Mouse (Mus musculus): Measurements from ENCODE around the gene Dtx1. TPM values are rescaled to one million over a fixed set of nuclear protein-coding genes. Genes with fewer than 3 reads are reported as not detected.
A peak's percentile ranks its signal among the peaks of the same experiment; 100 is the strongest.

Gene Dtx1
- polyA plus RNA-seq, 1 experiment from 2014 or later: 27.0 TPM

DNA sequence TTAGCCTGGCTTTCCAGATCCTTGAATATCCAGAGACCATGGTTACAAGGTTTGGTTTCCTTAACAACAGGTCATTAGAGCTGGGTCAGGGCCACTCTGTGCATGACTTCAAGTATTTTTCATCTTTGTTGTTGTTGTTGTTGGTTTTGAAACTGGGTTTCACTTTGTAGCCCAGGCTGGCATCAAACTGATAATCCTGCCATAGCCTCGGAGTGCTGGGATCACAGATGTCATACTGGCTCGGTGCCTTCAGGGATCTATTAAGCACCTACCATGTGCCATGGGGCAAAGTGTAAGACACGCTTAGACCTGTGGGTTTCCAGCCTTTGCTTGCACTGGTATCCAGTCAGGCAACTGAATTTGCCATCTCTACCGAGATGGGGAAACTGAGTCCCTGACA is 9.3 kb downstream of the Dtx1 start:
- H3K27me3 ChIP-seq (replicated peaks): peaks cover 22% of the 10 kb centered on the region
- no peak overlapping the region for H3K4me2 ChIP-seq (replicated peaks)
- no peak overlapping the region for H3K27ac ChIP-seq
- H3K4me1 ChIP-seq: peaks cover 47% of the 10 kb centered on the region
- no peaks in the 10 kb centered on the region for H3K9me3 ChIP-seq
- no peak overlapping the region for H3K4me3 ChIP-seq
- no peaks in the 10 kb centered on the region for H3K36me3 ChIP-seq
- no peak overlapping the region for H3K9ac ChIP-seq
- 90% methylated on average over 4 of the region's 4 CpGs for WGBS
- ATAC-seq (ENCODE audit: low FRiP score, low read depth): no peak

DNA sequence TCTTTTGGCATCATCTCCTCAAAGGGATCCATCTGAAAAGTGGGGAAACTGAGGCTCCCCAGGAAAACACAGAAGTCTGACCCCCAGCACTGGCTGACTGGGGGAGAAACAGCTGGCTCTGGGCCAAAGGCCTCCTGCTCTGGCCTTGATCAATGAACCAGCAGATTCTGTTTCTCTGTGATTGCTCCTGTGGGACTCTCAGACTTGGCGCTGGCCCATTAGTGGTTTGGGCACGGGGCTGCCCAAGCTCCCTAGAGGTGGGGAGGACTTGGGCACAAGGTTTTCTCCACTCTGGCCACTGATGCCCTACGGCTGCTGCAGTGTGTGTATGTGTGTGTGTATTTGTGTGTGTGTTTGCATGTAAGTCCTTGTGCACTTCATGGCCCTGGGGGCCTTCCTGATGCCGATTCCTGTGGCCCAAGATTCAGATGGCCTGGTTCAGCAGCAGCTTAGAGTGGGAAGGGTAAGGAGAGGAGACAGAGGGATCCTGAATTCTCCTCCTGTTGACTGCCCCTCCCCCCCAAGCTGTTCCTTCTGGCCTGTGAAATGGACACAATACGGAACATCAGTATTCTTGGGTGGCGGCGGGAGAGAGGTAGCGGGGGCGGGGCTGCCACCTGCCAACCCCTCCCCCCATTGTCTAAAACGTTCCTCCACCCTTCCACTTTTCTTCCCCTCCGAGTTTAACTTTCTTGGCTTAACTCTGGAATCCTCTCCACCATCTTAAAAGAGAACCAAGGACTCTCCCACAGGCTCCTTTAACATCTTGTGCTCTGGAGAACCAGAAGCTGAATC is 10.5 kb downstream of the Dtx1 start:
- ATAC-seq (ENCODE audit: low FRiP score, low read depth): no peak
- no peak overlapping the region for H3K4me2 ChIP-seq (replicated peaks)
- H3K27ac ChIP-seq: no peak overlapping the region
- H3K4me3 ChIP-seq: no peak overlapping the region
- no peak overlapping the region for H3K9ac ChIP-seq
- 60% methylated on average over 11 of the region's 11 CpGs for WGBS
- no peaks in the 10 kb centered on the region for H3K36me3 ChIP-seq
- H3K27me3 ChIP-seq (replicated peaks): peaks cover 31% of the 10 kb centered on the region
- peaks cover 45% of the 10 kb centered on the region for H3K4me1 ChIP-seq
- no peaks in the 10 kb centered on the region for H3K9me3 ChIP-seq

DNA sequence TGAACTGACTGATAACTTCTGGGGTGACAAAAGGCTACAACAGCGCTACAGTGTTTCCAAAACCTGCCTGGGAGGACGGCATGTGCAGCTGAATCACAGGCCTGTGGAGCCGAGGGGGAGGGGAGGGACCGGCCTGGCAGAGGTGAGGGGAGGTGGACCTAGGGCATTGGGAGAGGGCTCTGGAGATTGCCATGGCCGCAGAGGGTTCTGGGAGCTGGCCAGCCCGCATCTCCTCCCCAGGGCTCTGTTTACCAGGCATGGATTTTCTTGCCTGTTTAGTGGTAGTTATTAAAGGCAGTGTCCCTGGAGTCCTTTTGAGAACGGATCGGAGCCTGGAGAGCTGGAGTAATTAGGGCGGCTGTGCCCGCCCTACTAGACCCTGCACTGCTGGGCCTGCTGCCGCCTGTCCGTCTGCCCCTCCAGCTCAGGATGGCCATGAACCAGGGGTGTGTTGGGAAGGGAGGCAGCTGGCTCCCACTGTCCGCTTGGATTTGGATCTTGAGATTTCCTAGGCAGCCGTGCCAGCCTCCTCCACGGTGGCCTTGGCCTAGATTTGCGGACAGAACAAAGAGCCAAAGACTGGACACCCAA is 12.8 kb downstream of the Dtx1 start:
- no peak for ATAC-seq (ENCODE audit: low FRiP score, low read depth)
- H3K9me3 ChIP-seq: no peaks in the 10 kb centered on the region
- H3K4me3 ChIP-seq: no peak overlapping the region
- no peak overlapping the region for H3K27ac ChIP-seq
- peak overlapping the region; percentile 14 for H3K4me2 ChIP-seq (replicated peaks)
- 26% methylated on average over 16 of the region's 16 CpGs for WGBS
- H3K27me3 ChIP-seq (replicated peaks): peaks cover 51% of the 10 kb centered on the region
- peaks cover 8% of the 10 kb centered on the region; the same call in 1 of the 2 replicates for H3K36me3 ChIP-seq
- peaks cover 44% of the 10 kb centered on the region for H3K4me1 ChIP-seq
- no peak overlapping the region for H3K9ac ChIP-seq

DNA sequence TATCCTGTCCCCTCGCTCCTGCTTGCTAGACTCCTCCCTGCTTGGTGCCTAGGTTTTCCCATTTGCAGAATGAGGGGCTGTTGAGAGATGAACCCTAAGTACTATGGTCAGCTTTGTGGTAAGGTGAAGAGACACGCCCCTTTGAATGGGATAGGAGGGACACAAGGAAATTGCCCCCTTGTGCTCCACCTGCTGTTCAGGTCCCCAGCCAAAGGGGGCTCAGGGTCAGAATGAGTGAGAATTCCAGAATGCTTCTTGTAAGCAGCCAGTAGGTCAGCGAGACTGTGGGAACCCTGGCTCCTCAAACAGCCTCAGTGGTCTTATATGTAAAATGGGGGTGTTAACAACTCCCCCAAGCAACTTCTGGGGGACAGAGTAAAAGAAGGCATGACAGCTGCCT is 13.5 kb downstream of the Dtx1 start:
- Histone ChIP-seq H3K36me3 (peaks cover 11% of the 10 kb centered on the region; the same call in 1 of the 2 replicates), H3K4me2 (replicated peaks) (no peak overlapping the region), H3K27ac (no peak overlapping the region), H3K9me3 (no peaks in the 10 kb centered on the region), H3K4me1 (peaks cover 42% of the 10 kb centered on the region), H3K27me3 (replicated peaks) (peaks cover 58% of the 10 kb centered on the region), H3K9ac (no peak overlapping the region), H3K4me3 (no peak overlapping the region)
- ATAC-seq (ENCODE audit: low FRiP score, low read depth): no peak
- WGBS: 24% methylated on average over 3 of the region's 3 CpGs

DNA sequence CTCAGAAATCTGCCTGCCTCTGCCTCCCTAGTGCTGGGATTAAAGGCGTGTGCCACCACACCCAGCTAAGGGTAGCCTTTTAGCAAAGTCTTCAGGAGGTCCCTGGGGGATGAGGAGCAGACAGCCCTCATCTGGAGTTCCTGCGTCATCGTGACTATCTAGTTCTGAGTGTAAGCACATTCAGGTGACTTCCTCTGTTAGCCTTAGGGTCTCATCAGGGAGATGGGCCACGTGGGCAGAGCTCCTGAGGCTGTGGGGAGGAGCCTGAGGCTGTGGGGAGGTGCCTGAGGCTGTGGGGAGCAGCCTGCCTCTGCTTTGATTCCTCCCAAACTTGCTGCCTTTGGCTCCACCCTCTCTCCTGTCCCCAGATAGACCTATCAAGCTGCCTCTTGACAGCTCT is 14.9 kb downstream of the Dtx1 start:
- H3K4me3 ChIP-seq: no peak overlapping the region
- no peaks in the 10 kb centered on the region for H3K9me3 ChIP-seq
- peaks cover 64% of the 10 kb centered on the region for H3K27me3 ChIP-seq (replicated peaks)
- H3K4me2 ChIP-seq (replicated peaks): no peak overlapping the region
- peaks cover 42% of the 10 kb centered on the region for H3K4me1 ChIP-seq
- H3K27ac ChIP-seq: no peak overlapping the region
- 67% methylated on average over 4 of the region's 4 CpGs for whole genome bisulfite sequencing
- no peak overlapping the region for H3K9ac ChIP-seq
- no peak for ATAC-seq (ENCODE audit: low FRiP score, low read depth)
- H3K36me3 ChIP-seq: peaks cover 11% of the 10 kb centered on the region; the same call in 1 of the 2 replicates

DNA sequence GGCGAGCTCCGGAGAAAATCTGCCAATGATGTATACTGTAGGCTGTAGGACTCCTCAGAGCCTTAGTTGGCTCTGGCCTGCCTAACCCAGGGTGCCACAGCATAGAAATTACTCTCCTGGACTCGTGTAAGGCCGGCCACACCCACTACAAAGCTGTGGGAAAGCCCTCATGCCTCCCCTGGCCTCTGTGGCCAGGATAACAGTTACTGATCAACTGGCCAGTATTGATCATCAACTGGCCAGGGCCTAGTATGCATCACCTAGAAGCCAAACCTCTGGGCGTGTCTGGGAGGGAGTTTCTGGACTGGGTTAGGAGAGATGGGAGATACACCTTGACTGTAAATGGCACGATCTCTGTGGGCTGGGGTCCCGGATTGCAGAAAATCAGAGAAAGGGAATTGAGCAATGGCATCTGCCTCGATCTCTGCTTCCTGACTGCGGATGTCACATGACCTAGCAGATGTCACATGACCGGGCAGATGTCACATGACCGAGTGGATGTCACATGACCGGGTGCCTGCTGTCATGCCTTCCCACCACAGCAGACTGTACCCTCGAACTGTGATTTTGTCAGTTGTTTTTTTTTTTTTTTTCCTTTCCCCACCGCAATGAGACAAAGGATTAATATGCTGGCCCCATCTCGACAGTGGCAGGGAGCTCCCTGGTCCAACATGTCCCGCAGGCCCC is 15.5 kb downstream of the Dtx1 start:
- WGBS: 74% methylated on average over 16 of the region's 16 CpGs
- H3K9me3 ChIP-seq: no peaks in the 10 kb centered on the region
- no peak overlapping the region for H3K9ac ChIP-seq
- H3K27me3 ChIP-seq (replicated peaks): peaks cover 69% of the 10 kb centered on the region
- no peak for ATAC-seq (ENCODE audit: low FRiP score, low read depth)
- peaks cover 40% of the 10 kb centered on the region for H3K4me1 ChIP-seq
- no peak overlapping the region for H3K4me2 ChIP-seq (replicated peaks)
- H3K36me3 ChIP-seq: peaks cover 11% of the 10 kb centered on the region; the same call in 1 of the 2 replicates
- H3K27ac ChIP-seq: no peak overlapping the region
- no peak overlapping the region for H3K4me3 ChIP-seq

DNA sequence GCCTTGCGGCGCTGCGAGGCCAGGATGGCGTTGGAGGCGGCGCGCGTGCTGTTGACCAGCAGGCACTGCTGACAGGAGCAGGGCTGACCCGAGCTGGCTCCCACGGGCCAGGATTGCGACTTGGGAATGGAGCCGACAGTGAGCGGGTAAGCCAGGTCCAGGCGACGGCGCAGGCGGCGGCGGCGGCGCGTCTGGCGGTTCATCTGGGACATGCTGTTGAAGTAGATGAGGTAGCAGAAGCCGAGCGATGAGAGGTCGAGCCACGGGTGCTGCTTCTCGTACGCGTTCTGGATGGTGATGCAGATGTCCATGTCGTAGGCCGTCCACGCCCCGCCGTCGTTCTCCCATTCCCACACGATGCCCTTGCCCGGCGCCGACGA is 17.0 kb downstream of the Dtx1 start:
- Histone ChIP-seq H3K9ac (no peak overlapping the region), H3K27me3 (replicated peaks) (peaks cover 74% of the 10 kb centered on the region), H3K36me3 (peaks cover 11% of the 10 kb centered on the region; the same call in 1 of the 2 replicates), H3K4me1 (peaks cover 33% of the 10 kb centered on the region), H3K4me2 (replicated peaks) (peak overlapping the region; percentile 40), H3K4me3 (peak overlapping the region; percentile 15; the same call in 1 of the 2 replicates), H3K27ac (no peak overlapping the region), H3K9me3 (no peaks in the 10 kb centered on the region)
- no peak for ATAC-seq (ENCODE audit: low FRiP score, low read depth)
- 2% methylated on average over 41 of the region's 41 CpGs for WGBS

DNA sequence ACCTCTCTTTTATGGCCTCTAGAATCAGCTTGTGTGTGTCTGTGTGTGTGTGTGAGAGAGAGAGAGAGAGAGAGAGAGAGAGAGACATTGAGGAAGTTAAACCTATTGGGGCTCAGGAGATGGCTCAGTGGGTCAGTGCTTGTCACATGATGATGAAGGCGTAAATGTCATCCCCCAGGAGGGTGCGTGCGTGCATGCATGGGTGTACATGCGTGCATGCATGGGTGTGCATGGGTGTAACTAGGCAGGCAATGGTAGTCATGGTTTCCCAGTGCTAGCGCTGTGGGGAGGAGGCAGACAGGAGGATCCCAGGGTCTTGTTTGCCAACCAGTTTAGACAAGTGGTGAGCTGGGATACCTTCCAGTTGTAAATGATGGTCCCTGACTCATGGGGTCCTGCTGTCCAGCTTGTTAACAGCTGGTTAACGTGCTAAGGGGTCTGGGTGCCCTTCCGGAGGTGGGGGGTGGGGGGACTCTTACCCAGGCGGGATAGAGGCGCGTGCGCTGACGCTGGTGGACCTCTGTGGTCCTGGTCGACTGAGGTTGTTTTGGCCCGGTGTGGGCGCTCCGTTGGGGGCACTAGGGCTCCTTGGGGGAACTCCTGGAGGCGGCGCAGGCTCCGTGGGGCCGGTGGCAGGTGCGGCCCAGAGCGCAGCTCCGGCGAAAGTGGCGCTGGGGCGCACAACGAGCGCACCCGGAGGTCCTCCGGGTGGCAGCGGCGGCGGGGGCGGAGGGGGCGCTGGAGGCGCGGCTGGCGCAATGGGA is 17.6 kb downstream of the Dtx1 start:
- Histone ChIP-seq H3K4me2 (replicated peaks) (peak overlapping the region; percentile 40), H3K9ac (no peak overlapping the region), H3K4me3 (peak overlapping the region; percentile 15; the same call in 1 of the 2 replicates), H3K27ac (no peak overlapping the region), H3K9me3 (no peaks in the 10 kb centered on the region), H3K27me3 (replicated peaks) (peaks cover 74% of the 10 kb centered on the region), H3K4me1 (peaks cover 28% of the 10 kb centered on the region), H3K36me3 (peaks cover 11% of the 10 kb centered on the region; the same call in 1 of the 2 replicates)
- no peak for ATAC-seq (ENCODE audit: low FRiP score, low read depth)
- 12% methylated on average over 38 of the region's 38 CpGs for WGBS

DNA sequence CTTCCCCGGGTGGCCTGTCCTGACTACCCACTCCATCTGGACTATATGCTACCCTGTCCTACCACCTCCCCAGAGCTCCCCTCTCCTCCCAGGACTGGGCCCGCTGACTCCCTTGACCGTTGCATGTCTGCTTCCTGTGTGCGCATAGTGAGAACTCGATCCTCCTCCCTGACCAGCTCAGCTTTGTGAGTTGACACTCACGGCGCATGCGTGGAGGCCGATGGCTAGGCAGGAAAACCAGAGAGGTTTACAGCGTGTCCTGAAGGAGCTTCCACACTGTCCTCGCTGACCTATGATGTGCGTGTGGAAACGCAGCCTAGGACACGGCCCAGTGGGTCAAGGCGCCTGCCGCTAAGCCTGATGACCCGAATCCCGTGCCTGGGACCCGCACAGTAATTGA is 19.7 kb downstream of the Dtx1 start:
- WGBS: 72% methylated on average over 19 of the region's 19 CpGs
- Histone ChIP-seq H3K9ac (no peak overlapping the region), H3K4me2 (replicated peaks) (no peak overlapping the region), H3K4me1 (peaks cover 9% of the 10 kb centered on the region; the same call in 1 of the 2 replicates), H3K27ac (no peak overlapping the region), H3K4me3 (no peak overlapping the region), H3K36me3 (peaks cover 11% of the 10 kb centered on the region; the same call in 1 of the 2 replicates), H3K27me3 (replicated peaks) (peaks cover 63% of the 10 kb centered on the region), H3K9me3 (no peaks in the 10 kb centered on the region)
- ATAC-seq (ENCODE audit: low FRiP score, low read depth): no peak

DNA sequence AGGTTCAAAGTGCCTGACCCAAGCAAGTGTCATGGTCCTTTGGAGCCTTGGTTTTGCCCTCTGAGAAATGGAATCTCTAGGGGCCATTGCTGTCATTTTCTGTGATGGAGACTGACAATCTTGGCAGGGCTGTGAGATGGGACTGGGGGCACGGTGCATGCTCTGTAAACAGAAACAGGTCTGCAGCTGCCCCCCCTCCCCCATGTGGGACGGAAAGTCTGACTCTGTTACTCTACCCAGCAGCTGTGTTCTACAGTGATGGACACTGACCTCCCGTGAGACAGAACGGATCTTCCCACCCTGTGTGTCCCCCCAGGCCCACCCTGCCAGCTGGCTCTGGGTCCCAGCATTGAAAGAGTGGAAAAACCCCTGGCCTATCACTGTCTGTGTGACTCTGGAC is 21.3 kb downstream of the Dtx1 start:
- ATAC-seq (ENCODE audit: low FRiP score, low read depth): no peak
- Histone ChIP-seq H3K36me3 (peaks cover 11% of the 10 kb centered on the region; the same call in 1 of the 2 replicates), H3K27me3 (replicated peaks) (peaks cover 49% of the 10 kb centered on the region), H3K4me3 (no peak overlapping the region), H3K9me3 (no peaks in the 10 kb centered on the region), H3K4me2 (replicated peaks) (no peak overlapping the region), H3K9ac (no peak overlapping the region), H3K27ac (no peak overlapping the region), H3K4me1 (peaks cover 7% of the 10 kb centered on the region; the same call in 1 of the 2 replicates)
- 64% methylated on average over 4 of the region's 4 CpGs for WGBS

DNA sequence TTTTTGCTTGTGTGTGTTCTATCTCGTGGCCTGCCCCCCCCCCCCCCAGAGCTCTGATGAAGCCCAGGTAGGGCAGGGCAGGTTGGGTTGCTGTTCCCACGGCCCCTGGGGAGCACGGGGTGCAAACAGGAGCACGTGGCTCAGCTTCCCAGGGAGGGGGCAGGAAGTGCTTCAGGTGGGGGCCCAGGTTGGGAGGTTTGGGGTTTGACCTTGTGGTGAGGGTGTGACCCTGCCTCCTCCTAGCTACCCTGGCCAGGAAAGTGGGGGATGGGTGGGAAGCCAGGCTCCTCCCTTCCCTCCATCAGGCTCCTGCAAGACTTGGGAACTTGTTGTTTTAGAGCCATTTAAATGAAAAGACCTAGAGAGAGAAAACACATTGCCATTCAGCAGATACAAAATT is 23.3 kb downstream of the Dtx1 start:
- Histone ChIP-seq H3K27me3 (replicated peaks) (peaks cover 49% of the 10 kb centered on the region), H3K36me3 (no peaks in the 10 kb centered on the region)
- WGBS: 54% methylated on average over 4 of the region's 4 CpGs

More for the DNA sequence above, 23.3 kb downstream of the Dtx1 start:
- no peak overlapping the region for H3K4me3 ChIP-seq
- ATAC-seq (ENCODE audit: low FRiP score, low read depth): no peak
- H3K27ac ChIP-seq: no peak overlapping the region
- H3K4me1 ChIP-seq: no peaks in the 10 kb centered on the region
- no peak overlapping the region for H3K9ac ChIP-seq
- no peak overlapping the region for H3K4me2 ChIP-seq (replicated peaks)
- no peaks in the 10 kb centered on the region for H3K9me3 ChIP-seq

Data from neural tube, embryonic 12.5 days (tissue).